Mouse (Mus musculus) CD4-positive, CD25-positive, alpha-beta regulatory T cell, adult 2 months (primary cell): ENCODE measurements at regions not wholly inside any gene's neighbourhood (a gene's known extent, or its start where the extent isn't known, plus 50 kb on each side); places are given as distances from the start of the nearest gene placed in this dataset.

ENCODE experiments used
- DNase-seq: peaks from one replicate; pipeline ENCODE4 v3.0.0-alpha.2; 2012; ENCODE audit warnings: low read depth, low spot score

- DNase-seq, result no peak
These were observed 303.9 kb upstream of the Sel1l start for GRCm38 (mm10) chr12:92152922-92153235.

GRCm38 (mm10) chr12:92152043-92152921 is 303.3 kb upstream of the Sel1l start:
- no peak for DNase-seq

- no peak for DNase-seq
These were observed 288.6 kb upstream of the Sel1l start for GRCm38 (mm10) chr12:92137539-92137938.

- no peak for DNase-seq
These were observed 278.7 kb upstream of the Sel1l start for GRCm38 (mm10) chr12:92127648-92128047.

- no peak for DNase-seq
These were observed 271.3 kb upstream of the Sel1l start for GRCm38 (mm10) chr12:92120164-92120815.

GRCm38 (mm10) chr12:92109615-92110014 is 260.7 kb upstream of the Sel1l start:
- DNase-seq, result no peak

GRCm38 (mm10) chr12:92100080-92100479 is 251.1 kb upstream of the Sel1l start:
- DNase-seq, result no peak

- no peak for DNase-seq
These were observed 243.9 kb upstream of the Sel1l start for GRCm38 (mm10) chr12:92092794-92093365.

- no peak for DNase-seq
These were observed 224.3 kb upstream of the Sel1l start for GRCm38 (mm10) chr12:92073209-92073608.

- no peak for DNase-seq
These were observed 213.8 kb upstream of the Sel1l start for GRCm38 (mm10) chr12:92062731-92063130.

GRCm38 (mm10) chr12:92040481-92040880 is 191.5 kb upstream of the Sel1l start:
- DNase-seq, result no peak

- no peak for DNase-seq
These were observed 180.2 kb upstream of the Sel1l start for GRCm38 (mm10) chr12:92029192-92029591.

GRCm38 (mm10) chr12:92028354-92028753 is 179.4 kb upstream of the Sel1l start:
- no peak for DNase-seq

GRCm38 (mm10) chr12:92024461-92025218 is 175.7 kb upstream of the Sel1l start:
- DNase-seq, result no peak

GRCm38 (mm10) chr12:92019593-92020224 is 170.8 kb upstream of the Sel1l start:
- no peak for DNase-seq

GRCm38 (mm10) chr12:92015373-92015772 is 166.4 kb upstream of the Sel1l start:
- no peak for DNase-seq

- no peak for DNase-seq
These were observed 165.0 kb upstream of the Sel1l start for GRCm38 (mm10) chr12:92013979-92014378.

- DNase-seq, result peak; percentile 49
These were observed 164.3 kb upstream of the Sel1l start for GRCm38 (mm10) chr12:92013244-92013643.

GRCm38 (mm10) chr12:92004391-92005094 is 155.6 kb upstream of the Sel1l start:
- no peak for DNase-seq

- DNase-seq, result no peak
These were observed 150.1 kb upstream of the Sel1l start for GRCm38 (mm10) chr12:91999031-91999430.

- DNase-seq, result no peak
These were observed 148.4 kb upstream of the Sel1l start for GRCm38 (mm10) chr12:91997404-91997803.
